Mouse (Mus musculus) midbrain, embryonic 15.5 days (tissue): ENCODE data around the gene Lipa. TPM values are rescaled to one million over a fixed set of nuclear protein-coding genes. Genes with fewer than 3 reads are reported as not detected.
A peak's percentile ranks its signal among the peaks of the same experiment; 100 is the strongest.

ENCODE experiments used
- ATAC-seq: fragments of 200-750 bp; cut with Nextera tagmentation; replicated peaks from 2 replicates; pipeline ENCODE4 v1.8.0; 2017; ENCODE audit warnings: moderate TSS enrichment
- H3K27ac ChIP-seq: fragments of 300-500 bp; sonication (generic); 2 replicates; pipeline ENCODE4 v1.5.1; 2015; ENCODE audit warnings: mild to moderate bottlenecking, inconsistent platforms
- H3K27me3 ChIP-seq: fragments of 300-500 bp; sonication (generic); replicated peaks from 2 replicates; pipeline ENCODE4 v1.6.1; 2015; ENCODE audit warnings: inconsistent platforms
- H3K36me3 ChIP-seq: fragments of 300-500 bp; sonication (generic); replicated peaks from 2 replicates; pipeline ENCODE4 v1.6.1; 2015; ENCODE audit warnings: inconsistent platforms
- H3K4me1 ChIP-seq: fragments of 300-500 bp; sonication (generic); 2 replicates; pipeline ENCODE4 v1.6.1; 2015; ENCODE audit warnings: inconsistent platforms
- H3K4me2 ChIP-seq: fragments of 300-500 bp; sonication (generic); 2 replicates; pipeline ENCODE4 v1.6.1; 2015; ENCODE audit warnings: inconsistent platforms, mild to moderate bottlenecking, moderate library complexity
- H3K4me3 ChIP-seq: fragments of 300-500 bp; sonication (generic); 2 replicates; pipeline ENCODE4 v1.5.1; 2015; ENCODE audit warnings: mild to moderate bottlenecking, inconsistent platforms
- H3K9ac ChIP-seq: fragments of 300-500 bp; sonication (generic); 2 replicates; pipeline ENCODE4 v1.6.1; 2015; ENCODE audit warnings: mild to moderate bottlenecking, inconsistent platforms
- H3K9me3 ChIP-seq: fragments of 300-500 bp; sonication (generic); 2 replicates; pipeline ENCODE4 v1.6.1; 2016; ENCODE audit warnings: inconsistent platforms
- WGBS: fragments of 180-500 bp; shearing (Covaris S2); methylation state at CpG from one replicate; pipeline ENCODE4 v1.1.7; 2015; ENCODE audit warnings: mixed read lengths; 5-methylcytosine and 5-hydroxymethylcytosine counted together
- polyA plus RNA-seq: library from polyadenylated mRNA; unstranded; fragments of >200 nt; fragmentation: Nextera tagmentation; extraction: Ambion mirVana; gene quantifications from 2 replicates; pipeline ENCODE4 v1.2.1, GENCODE M21; 2015

The Lipa gene
- polyA plus RNA-seq, 1 experiment from 2014 or later: 24.0 TPM

DNA sequence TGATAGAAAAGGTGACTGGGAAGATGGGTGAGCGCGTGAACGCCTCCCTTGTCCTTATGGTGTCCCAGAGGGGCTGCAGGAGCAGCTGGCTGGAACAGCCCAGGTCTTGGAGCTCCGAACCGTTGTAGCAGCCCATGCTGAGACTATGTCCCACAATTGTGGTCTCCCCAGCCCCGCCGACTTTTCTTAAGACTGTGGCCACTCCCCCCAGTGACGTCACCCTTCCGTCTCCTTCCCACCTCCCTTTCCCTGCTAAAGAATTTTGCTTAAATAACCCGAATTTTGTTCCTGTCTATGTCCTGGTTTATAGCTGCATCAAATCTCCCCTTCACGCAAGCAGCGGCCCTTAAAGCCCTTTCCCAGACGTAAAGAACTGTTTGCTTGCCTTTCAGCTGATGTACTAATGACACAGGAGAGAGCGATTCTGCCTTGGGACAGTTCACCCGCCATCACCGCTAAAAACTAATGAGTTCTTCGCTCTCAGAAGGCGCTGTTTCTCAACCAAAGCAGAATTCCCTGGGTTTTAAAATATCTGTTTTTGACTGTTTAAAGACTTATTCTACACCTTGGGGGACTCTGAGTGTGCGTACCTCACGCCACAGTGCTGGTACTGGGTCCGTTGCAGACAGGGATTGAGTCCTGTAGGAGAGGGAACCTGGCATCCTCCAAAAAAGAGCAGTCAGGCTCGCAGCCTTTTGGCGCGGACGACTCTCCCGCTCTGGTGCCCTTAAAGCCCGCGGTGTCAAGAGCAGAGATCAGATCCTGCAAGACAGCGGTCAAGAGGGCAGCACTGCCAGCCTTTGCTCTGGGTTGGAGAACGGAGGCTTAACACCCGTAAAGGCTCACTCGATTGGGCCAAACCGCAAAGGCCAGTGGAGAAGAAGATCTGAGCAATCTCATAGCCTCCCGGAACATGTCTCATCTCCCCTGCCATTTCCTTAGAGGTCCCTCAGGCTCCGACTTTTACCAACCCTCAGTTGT is 52.0 kb downstream of the Lipa start, which contains the start of gene Ch25h:
Gene Ch25h, minus strand, starts transcription at position 174 of the 981 bp plus-strand sequence.
- Histone ChIP-seq H3K9ac (peak within 1 kb of the TSS; percentile 47), H3K36me3 (no peaks in the 10 kb centered on the region), H3K9me3 (no peaks in the 10 kb centered on the region), H3K27ac (no peak within 1 kb of the TSS), H3K27me3 (peaks cover 29% of the 10 kb centered on the region), H3K4me3 (peak within 1 kb of the TSS; percentile 59), H3K4me1 (peaks cover 16% of the 10 kb centered on the region), H3K4me2 (peak within 1 kb of the TSS; percentile 99)
- peak; percentile 90 for ATAC-seq
- 2% methylated on average over 35 of the region's 35 CpGs for WGBS

- H3K4me1 ChIP-seq: peaks cover 16% of the 10 kb centered on the region
- no peaks in the 10 kb centered on the region for H3K36me3 ChIP-seq
- WGBS: 5% methylated on average over 49 of the region's 49 CpGs
- H3K4me3 ChIP-seq: peak overlapping the region; percentile 59
- no peaks in the 10 kb centered on the region for H3K9me3 ChIP-seq
- H3K27ac ChIP-seq: no peak overlapping the region
- H3K9ac ChIP-seq: peak overlapping the region; percentile 47
- ATAC-seq: peak; percentile 89
- H3K4me2 ChIP-seq: peak overlapping the region; percentile 99
- peaks cover 29% of the 10 kb centered on the region for H3K27me3 ChIP-seq
Observed at GRCm38 (mm10) chr19:34474228-34474990, 52.9 kb downstream of the Lipa start.

DNA sequence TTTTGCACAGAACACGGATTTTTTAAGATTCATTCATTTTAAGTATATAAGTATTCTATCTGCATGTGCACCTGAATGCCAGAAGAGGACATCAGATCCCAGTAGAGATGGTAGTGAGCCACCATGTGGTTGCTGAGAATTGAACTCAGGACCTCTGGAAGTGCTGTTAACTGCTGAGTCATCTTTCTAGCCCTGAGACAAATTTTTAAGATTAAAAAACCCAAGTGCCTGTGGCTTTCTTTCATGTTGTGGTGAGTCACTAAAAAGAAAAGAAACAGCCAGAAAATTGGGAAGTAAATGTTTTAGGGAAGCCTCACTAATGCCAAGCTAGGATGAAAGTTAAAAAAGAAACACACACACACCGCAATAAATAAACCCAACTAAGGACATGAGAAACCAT is 55.6 kb downstream of the Lipa start:
- WGBS: 82% methylated on average over 2 of the region's 2 CpGs
- Histone ChIP-seq H3K4me2 (no peak overlapping the region), H3K36me3 (no peaks in the 10 kb centered on the region), H3K4me1 (peaks cover 16% of the 10 kb centered on the region), H3K27ac (no peak overlapping the region), H3K9me3 (no peaks in the 10 kb centered on the region), H3K27me3 (peaks cover 29% of the 10 kb centered on the region), H3K4me3 (no peak overlapping the region), H3K9ac (no peak overlapping the region)
- ATAC-seq: no peak

GRCm38 (mm10) chr19:34468794-34469193 is 58.5 kb downstream of the Lipa start:
- no peaks in the 10 kb centered on the region for H3K9me3 ChIP-seq
- H3K4me2 ChIP-seq: no peak overlapping the region
- H3K36me3 ChIP-seq: no peaks in the 10 kb centered on the region
- H3K27me3 ChIP-seq: peaks cover 14% of the 10 kb centered on the region
- H3K4me1 ChIP-seq: no peaks in the 10 kb centered on the region
- no peak overlapping the region for H3K9ac ChIP-seq
- no peak for ATAC-seq
- no peak overlapping the region for H3K27ac ChIP-seq
- WGBS: 56% methylated on average over 3 of the region's 3 CpGs
- no peak overlapping the region for H3K4me3 ChIP-seq

DNA sequence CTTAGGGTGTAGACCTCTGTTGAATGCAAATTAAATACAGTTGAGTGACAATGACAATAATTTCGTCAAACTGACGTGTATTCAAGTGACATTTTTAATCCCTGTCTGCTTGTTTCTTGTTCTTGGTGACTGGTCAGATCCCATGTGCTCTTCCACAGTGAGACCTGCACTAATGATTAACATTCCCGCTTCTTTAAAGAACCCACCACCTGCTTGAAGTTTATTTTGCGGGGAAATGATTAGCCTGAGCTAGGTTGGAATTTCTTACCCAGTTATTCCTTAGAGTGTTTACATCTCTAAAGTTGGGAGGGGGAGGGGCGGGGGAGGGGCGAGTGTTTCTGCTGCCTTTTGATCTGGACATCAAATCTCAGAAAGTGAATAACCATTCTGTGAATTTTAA is 59.1 kb downstream of the Lipa start:
- no peak overlapping the region for H3K27ac ChIP-seq
- peaks cover 11% of the 10 kb centered on the region for H3K27me3 ChIP-seq
- ATAC-seq: no peak
- H3K9ac ChIP-seq: no peak overlapping the region
- no peaks in the 10 kb centered on the region for H3K4me1 ChIP-seq
- no peak overlapping the region for H3K4me2 ChIP-seq
- H3K9me3 ChIP-seq: no peaks in the 10 kb centered on the region
- H3K36me3 ChIP-seq: no peaks in the 10 kb centered on the region
- no peak overlapping the region for H3K4me3 ChIP-seq
- WGBS: 49% methylated on average over 6 of the region's 6 CpGs

- no peak overlapping the region for H3K9ac ChIP-seq
- no peaks in the 10 kb centered on the region for H3K4me1 ChIP-seq
- no peaks in the 10 kb centered on the region for H3K27me3 ChIP-seq
- H3K36me3 ChIP-seq: no peaks in the 10 kb centered on the region
- WGBS: 80% methylated on average over 3 of the region's 3 CpGs
- H3K4me3 ChIP-seq: no peak overlapping the region
- H3K9me3 ChIP-seq: no peaks in the 10 kb centered on the region
- no peak overlapping the region for H3K27ac ChIP-seq
- ATAC-seq: no peak
- no peak overlapping the region for H3K4me2 ChIP-seq
Observed at GRCm38 (mm10) chr19:34464453-34464852, 62.8 kb downstream of the Lipa start.

- Histone ChIP-seq H3K4me3 (no peak overlapping the region), H3K9me3 (no peaks in the 10 kb centered on the region), H3K4me1 (no peaks in the 10 kb centered on the region), H3K4me2 (no peak overlapping the region), H3K27me3 (no peaks in the 10 kb centered on the region), H3K27ac (no peak overlapping the region), H3K9ac (no peak overlapping the region), H3K36me3 (no peaks in the 10 kb centered on the region)
- no peak for ATAC-seq
- WGBS: 85% methylated on average over 1 of the region's 1 CpGs
Observed at GRCm38 (mm10) chr19:34461451-34462019, 65.7 kb downstream of the Lipa start.

DNA sequence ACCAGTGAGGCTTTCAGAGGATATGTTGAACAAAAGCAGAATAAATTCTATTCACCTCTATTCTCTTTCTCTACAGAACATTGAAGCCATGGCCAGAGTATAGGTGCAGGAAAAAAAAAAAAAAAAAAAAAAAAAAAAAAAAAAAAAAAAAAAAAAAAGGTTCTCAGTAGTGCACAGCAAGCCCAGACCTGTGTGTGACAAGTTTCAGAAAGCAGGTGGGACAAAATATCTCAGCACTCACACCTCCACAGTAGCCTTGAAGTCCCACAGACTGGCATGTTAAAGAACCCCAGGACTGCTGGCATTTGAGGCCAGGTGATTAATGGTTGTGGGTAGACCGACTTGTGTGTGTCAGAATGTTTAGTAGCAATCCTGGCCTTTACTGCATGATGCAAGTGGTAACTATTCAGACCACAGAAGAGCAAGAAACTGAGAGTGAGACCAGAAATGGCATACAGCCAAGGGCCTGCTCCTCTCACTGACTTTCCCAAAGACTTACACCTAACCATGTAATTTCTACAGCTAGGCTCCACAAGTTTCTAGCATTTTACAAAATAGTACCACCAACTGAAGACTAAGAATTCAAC is 76.4 kb downstream of the Lipa start:
- Histone ChIP-seq H3K9me3 (no peaks in the 10 kb centered on the region), H3K27me3 (no peaks in the 10 kb centered on the region), H3K27ac (no peak overlapping the region), H3K4me2 (no peak overlapping the region), H3K9ac (no peak overlapping the region), H3K4me3 (no peak overlapping the region), H3K4me1 (no peaks in the 10 kb centered on the region), H3K36me3 (no peaks in the 10 kb centered on the region)
- no peak for ATAC-seq
- WGBS: 88% methylated on average over 1 of the region's 1 CpGs

GRCm38 (mm10) chr19:34448851-34449250 is 78.4 kb downstream of the Lipa start:
- no peak overlapping the region for H3K4me3 ChIP-seq
- no peaks in the 10 kb centered on the region for H3K9me3 ChIP-seq
- 89% methylated on average over 1 of the region's 1 CpGs for WGBS
- H3K4me1 ChIP-seq: no peaks in the 10 kb centered on the region
- no peaks in the 10 kb centered on the region for H3K36me3 ChIP-seq
- ATAC-seq: no peak
- no peak overlapping the region for H3K9ac ChIP-seq
- H3K27me3 ChIP-seq: no peaks in the 10 kb centered on the region
- H3K4me2 ChIP-seq: no peak overlapping the region
- H3K27ac ChIP-seq: no peak overlapping the region

GRCm38 (mm10) chr19:34445410-34446012 is 81.8 kb downstream of the Lipa start:
- H3K27me3 ChIP-seq: no peaks in the 10 kb centered on the region
- H3K9me3 ChIP-seq: no peaks in the 10 kb centered on the region
- WGBS: 76% methylated on average over 4 of the region's 4 CpGs
- no peak overlapping the region for H3K9ac ChIP-seq
- H3K4me1 ChIP-seq: no peaks in the 10 kb centered on the region
- H3K4me3 ChIP-seq: no peak overlapping the region
- H3K4me2 ChIP-seq: no peak overlapping the region
- no peak overlapping the region for H3K27ac ChIP-seq
- no peak for ATAC-seq
- H3K36me3 ChIP-seq: no peaks in the 10 kb centered on the region

DNA sequence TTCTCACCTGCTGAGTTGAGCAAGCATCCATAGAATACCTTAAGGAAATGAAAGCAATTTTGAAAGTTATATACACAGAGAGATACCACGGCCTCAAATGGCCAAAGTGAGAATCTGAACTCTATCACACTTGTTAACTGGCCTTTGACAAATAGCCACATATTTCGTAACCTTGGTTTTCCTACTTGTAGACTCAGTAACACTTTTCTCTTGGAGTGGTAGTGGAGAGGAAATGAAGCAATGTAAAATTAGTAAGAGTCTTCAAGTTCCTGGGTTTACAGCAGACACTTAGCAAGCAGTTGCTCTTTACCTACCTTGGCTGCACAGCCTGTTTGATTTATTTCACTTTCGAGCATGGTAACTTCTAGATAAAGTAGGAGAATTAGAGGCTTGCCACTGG is 82.5 kb downstream of the Lipa start:
- no peak for ATAC-seq
- Histone ChIP-seq H3K4me2 (no peak overlapping the region), H3K27me3 (no peaks in the 10 kb centered on the region), H3K36me3 (no peaks in the 10 kb centered on the region), H3K27ac (no peak overlapping the region), H3K4me3 (no peak overlapping the region), H3K9ac (no peak overlapping the region), H3K9me3 (no peaks in the 10 kb centered on the region), H3K4me1 (no peaks in the 10 kb centered on the region)
- 90% methylated on average over 3 of the region's 3 CpGs for WGBS
